Mouse (Mus musculus) MEL (cell line): ENCODE measurements at regions not wholly inside any gene's neighbourhood (a gene's known extent, or its start where the extent isn't known, plus 50 kb on each side); places are given as distances from the start of the nearest gene placed in this dataset.

Experiments used
- DNase-seq: peaks from one replicate; pipeline ENCODE4 v3.0.0; 2011; ENCODE audit warnings: low read depth, low spot score
- H3K27ac ChIP-seq: 2 replicates; pipeline ENCODE4 v1.5.1; 2012; ENCODE audit warnings: low read depth, mild to moderate bottlenecking, control low read depth, low read length, moderate library complexity; ENCODE audit not compliant: control insufficient read depth
- H3K27me3 ChIP-seq, 2 experiments: fragments of 150-350 bp in 1 of 2; sonication (generic) in 1 of 2; 2 replicates each; pipeline ENCODE4 v1.6.1; 2012; ENCODE audit warnings: low read length in 2 of 2, mild to moderate bottlenecking in 2 of 2, improper control_type of control experiment in 1 of 2, moderate library complexity in 1 of 2; ENCODE audit not compliant: insufficient read depth in 2 of 2, control insufficient read depth in 1 of 2
- H3K36me3 ChIP-seq, 2 experiments: 2 replicates each; pipeline ENCODE4 v1.6.1; 2012 to 2014; ENCODE audit warnings: low read length in 2 of 2, improper control_type of control experiment in 1 of 2, inconsistent platforms in 1 of 2, mild to moderate bottlenecking in 1 of 2; ENCODE audit not compliant: insufficient read depth in 2 of 2, control insufficient read depth in 1 of 2
- H3K4me1 ChIP-seq, 2 experiments: fragments of 150-350 bp in 1 of 2; sonication (generic) in 1 of 2; 2 replicates each; pipeline ENCODE4 v1.6.1; 2012; ENCODE audit warnings: low read length in 2 of 2, improper control_type of control experiment in 1 of 2, mild to moderate bottlenecking in 1 of 2; ENCODE audit not compliant: insufficient read depth in 2 of 2, control insufficient read depth in 1 of 2
- H3K4me3 ChIP-seq, 2 experiments: fragments of 150-350 bp in 1 of 2; sonication (generic) in 1 of 2; 2 replicates each; pipeline ENCODE4 v1.5.1; 2012; ENCODE audit warnings: low read depth in 2 of 2, low read length in 2 of 2, mild to moderate bottlenecking in 2 of 2, moderate library complexity in 2 of 2, control low read depth in 1 of 2, improper control_type of control experiment in 1 of 2; ENCODE audit not compliant: control insufficient read depth in 1 of 2, insufficient read depth in 1 of 2
- H3K79me2 ChIP-seq: 2 replicates; pipeline ENCODE4 v1.6.1; 2012; ENCODE audit warnings: mild to moderate bottlenecking, low read length, moderate library complexity; ENCODE audit not compliant: control insufficient read depth, poor library complexity, insufficient read depth
- H3K9ac ChIP-seq: 2 replicates; pipeline ENCODE4 v1.6.1; 2012; ENCODE audit warnings: low read depth, mild to moderate bottlenecking, control low read depth, low read length, moderate library complexity; ENCODE audit not compliant: control insufficient read depth, poor library complexity, severe bottlenecking
- H3K9me3 ChIP-seq: fragments of 150-350 bp; sonication (generic); replicated peaks from 2 replicates; pipeline ENCODE4 v1.6.1; 2012; ENCODE audit warnings: mild to moderate bottlenecking, low read length, improper control_type of control experiment, moderate library complexity; ENCODE audit not compliant: insufficient read depth
- BHLHE40 ChIP-seq: IDR thresholded peaks from 2 replicates; pipeline ENCODE4 v1.6.1; 2012; ENCODE audit warnings: low read depth, mild to moderate bottlenecking, inconsistent platforms, low read length, improper control_type of control experiment, borderline replicate concordance
- E2F4 ChIP-seq: IDR thresholded peaks from 2 replicates; pipeline ENCODE4 v1.6.1; 2011; ENCODE audit warnings: low read depth, low read length, improper control_type of control experiment, borderline replicate concordance
- ELF1 ChIP-seq: IDR thresholded peaks from 2 replicates; pipeline ENCODE4 v1.6.1; 2014; ENCODE audit warnings: low read depth, mild to moderate bottlenecking, inconsistent platforms, low read length, improper control_type of control experiment, moderate library complexity
- EP300 ChIP-seq, 2 experiments: IDR thresholded peaks; 2 replicates each; pipeline ENCODE4 v1.6.1; 2011; ENCODE audit warnings: improper control_type of control experiment in 2 of 2, low read length in 2 of 2, low read depth in 1 of 2, mild to moderate bottlenecking in 1 of 2
- ETS1 ChIP-seq: IDR thresholded peaks from 2 replicates; pipeline ENCODE4 v1.6.1; 2012; ENCODE audit warnings: low read depth, mild to moderate bottlenecking, inconsistent platforms, low read length, improper control_type of control experiment, moderate library complexity
- HCFC1 ChIP-seq: IDR thresholded peaks from 2 replicates; pipeline ENCODE4 v1.6.1; 2012; ENCODE audit warnings: low read depth, mild to moderate bottlenecking, inconsistent platforms, low read length, improper control_type of control experiment, moderate library complexity
- JUND ChIP-seq: IDR thresholded peaks from 2 replicates; pipeline ENCODE4 v1.6.1; 2011; ENCODE audit warnings: low read depth, mild to moderate bottlenecking, improper control_type of control experiment, low read length
- MAZ ChIP-seq: IDR thresholded peaks from 2 replicates; pipeline ENCODE4 v1.6.1; 2012; ENCODE audit warnings: low read depth, mild to moderate bottlenecking, inconsistent platforms, low read length, improper control_type of control experiment
- MEF2A ChIP-seq: IDR thresholded peaks from 2 replicates; pipeline ENCODE4 v1.6.1; 2014; ENCODE audit warnings: low read depth, mild to moderate bottlenecking, inconsistent platforms, low read length, improper control_type of control experiment; ENCODE audit not compliant: poor library complexity, insufficient replicate concordance, severe bottlenecking; ENCODE audit errors: extremely low read depth
- MYC ChIP-seq: IDR thresholded peaks from 2 replicates; pipeline ENCODE4 v1.6.1; 2011; ENCODE audit warnings: low read depth, mild to moderate bottlenecking, low read length, improper control_type of control experiment, moderate library complexity
- NELFE ChIP-seq: IDR thresholded peaks from 2 replicates; pipeline ENCODE4 v1.6.1; 2011; ENCODE audit warnings: low read depth, low read length, improper control_type of control experiment
- RAD21 ChIP-seq: IDR thresholded peaks from 2 replicates; pipeline ENCODE4 v1.6.1; 2011; ENCODE audit warnings: mild to moderate bottlenecking, low read depth, low read length, improper control_type of control experiment
- RCOR1 ChIP-seq: IDR thresholded peaks from 2 replicates; pipeline ENCODE4 v1.6.1; 2012; ENCODE audit warnings: low read depth, mild to moderate bottlenecking, inconsistent platforms, low read length, improper control_type of control experiment
- SIN3A ChIP-seq: IDR thresholded peaks from 2 replicates; pipeline ENCODE4 v1.6.1; 2012; ENCODE audit warnings: low read length, improper control_type of control experiment, inconsistent platforms
- USF2 ChIP-seq, 2 experiments: IDR thresholded peaks; 2 replicates each; pipeline ENCODE4 v1.6.1; 2011 to 2012; ENCODE audit warnings: improper control_type of control experiment in 2 of 2, low read length in 2 of 2, borderline replicate concordance in 1 of 2, inconsistent platforms in 1 of 2, low read depth in 1 of 2, mild to moderate bottlenecking in 1 of 2; ENCODE audit not compliant: insufficient read depth in 1 of 2
- ZC3H11A ChIP-seq: IDR thresholded peaks from 2 replicates; pipeline ENCODE4 v1.6.1; 2012; ENCODE audit warnings: low read depth, mild to moderate bottlenecking, inconsistent platforms, low read length, improper control_type of control experiment
- ZKSCAN1 ChIP-seq: IDR thresholded peaks from 2 replicates; pipeline ENCODE4 v1.6.1; 2012; ENCODE audit warnings: low read depth, mild to moderate bottlenecking, inconsistent platforms, low read length, improper control_type of control experiment, moderate library complexity

GRCm38 (mm10) chr9:31995101-31995500 is 81.8 kb upstream of the Barx2 start:
- Histone ChIP-seq H3K9ac (no peak overlapping the region), H3K9me3 (no peaks in the 10 kb centered on the region), H3K27me3 (no peaks in the 10 kb centered on the region; a peak in 1 of 4 replicates), H3K4me1 (no peaks in the 10 kb centered on the region), H3K27ac (no peak overlapping the region), H3K36me3 (no peaks in the 10 kb centered on the region), H3K4me3 (no peak overlapping the region), H3K79me2 (no peaks in the 10 kb centered on the region)
- TF ChIP-seq MEF2A: no peak
- no peak for TF ChIP-seq SIN3A
- DNase-seq: no peak

DNA sequence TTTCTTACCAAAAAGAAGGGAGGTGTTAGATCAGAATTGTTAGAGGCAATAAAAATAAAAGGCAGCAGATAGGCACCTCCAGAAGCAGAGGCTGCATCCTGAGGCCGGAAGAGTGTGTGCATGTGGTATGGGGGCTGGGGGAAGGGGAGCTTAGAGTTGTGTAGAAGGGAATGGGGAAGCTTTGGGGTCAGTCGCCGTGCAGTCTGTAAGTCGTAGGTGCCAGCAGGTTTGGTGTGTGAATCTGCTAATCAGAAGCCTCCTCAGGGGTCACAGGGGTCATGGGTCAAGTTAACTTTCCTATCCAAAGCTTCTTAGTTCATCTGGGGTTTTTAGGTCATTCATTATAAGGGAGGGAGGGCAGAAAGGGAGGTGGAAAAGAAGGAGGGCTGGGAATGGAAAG is 82.4 kb upstream of the Barx2 start:
- H3K36me3 ChIP-seq: no peaks in the 10 kb centered on the region
- H3K4me1 ChIP-seq: no peaks in the 10 kb centered on the region
- H3K4me3 ChIP-seq: no peak overlapping the region
- H3K79me2 ChIP-seq: no peaks in the 10 kb centered on the region
- H3K27ac ChIP-seq: no peak overlapping the region
- H3K27me3 ChIP-seq: no peaks in the 10 kb centered on the region; a peak in 1 of 4 replicates
- no peak for DNase-seq
- TF ChIP-seq BHLHE40 (no peak), ZKSCAN1 (no peak)
- H3K9ac ChIP-seq: no peak overlapping the region
- no peaks in the 10 kb centered on the region for H3K9me3 ChIP-seq

DNA sequence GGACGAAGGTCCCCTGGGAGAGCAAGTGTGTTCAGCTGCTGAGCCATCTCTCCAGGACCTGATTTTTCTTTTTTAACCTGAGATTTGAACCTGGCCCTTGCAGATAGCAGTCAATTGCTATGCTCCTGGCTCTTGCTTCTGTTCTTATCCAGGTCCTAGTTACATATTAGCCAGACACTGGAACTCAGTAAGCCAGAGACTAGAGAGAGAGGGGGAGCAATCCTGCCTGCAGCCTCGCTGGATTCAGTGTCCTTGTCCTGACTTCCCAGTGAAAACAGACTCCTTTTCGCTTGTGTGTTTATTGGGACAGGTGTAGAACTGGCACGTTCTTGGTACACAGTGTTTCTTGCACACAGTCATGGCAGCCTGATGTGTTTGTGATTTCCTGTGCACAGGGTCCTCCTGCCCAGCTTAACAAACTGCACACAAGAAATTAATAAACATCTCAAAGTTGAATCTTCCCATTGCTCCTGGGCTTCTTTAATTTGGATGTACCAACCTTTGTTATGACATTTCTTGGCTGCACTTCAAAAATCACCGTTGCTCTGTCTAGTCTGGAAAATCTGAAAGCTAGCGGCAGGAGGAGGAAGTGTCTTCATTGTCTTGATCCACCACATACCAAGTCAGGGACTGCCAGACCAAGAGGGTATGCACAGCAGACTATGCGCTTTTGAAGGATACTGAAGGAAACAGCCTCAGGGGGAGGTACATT is 83.4 kb upstream of the Barx2 start:
- H3K79me2 ChIP-seq: no peaks in the 10 kb centered on the region
- no peak overlapping the region for H3K4me3 ChIP-seq
- DNase-seq: no peak
- H3K9me3 ChIP-seq: no peaks in the 10 kb centered on the region
- H3K4me1 ChIP-seq: no peaks in the 10 kb centered on the region
- H3K36me3 ChIP-seq: no peaks in the 10 kb centered on the region
- H3K27me3 ChIP-seq: no peaks in the 10 kb centered on the region; a peak in 1 of 4 replicates
- no peak overlapping the region for H3K9ac ChIP-seq
- TF ChIP-seq ETS1: no peak
- TF ChIP-seq MAZ: no peak
- TF ChIP-seq ZC3H11A: no peak
- TF ChIP-seq E2F4: no peak
- TF ChIP-seq BHLHE40: no peak
- no peak for TF ChIP-seq HCFC1
- TF ChIP-seq ELF1: no peak
- TF ChIP-seq RCOR1: no peak
- TF ChIP-seq NELFE: no peak
- TF ChIP-seq USF2 (IDR thresholded peaks at IDR 0.05; ENCODE audit: borderline replicate concordance in 1 of 2, insufficient read depth in 1 of 2, low read depth in 1 of 2, low read length in 2 of 2): no peak
- no peak for TF ChIP-seq MYC
- no peak for TF ChIP-seq RAD21
- no peak for TF ChIP-seq EP300 (IDR thresholded peaks at IDR 0.05; ENCODE audit: low read depth in 1 of 2, low read length in 2 of 2)
- no peak for TF ChIP-seq JUND
- H3K27ac ChIP-seq: no peak overlapping the region
